Comparison of ENCODE assay signal across 30 mouse cellular contexts in the genomic region with DNA sequence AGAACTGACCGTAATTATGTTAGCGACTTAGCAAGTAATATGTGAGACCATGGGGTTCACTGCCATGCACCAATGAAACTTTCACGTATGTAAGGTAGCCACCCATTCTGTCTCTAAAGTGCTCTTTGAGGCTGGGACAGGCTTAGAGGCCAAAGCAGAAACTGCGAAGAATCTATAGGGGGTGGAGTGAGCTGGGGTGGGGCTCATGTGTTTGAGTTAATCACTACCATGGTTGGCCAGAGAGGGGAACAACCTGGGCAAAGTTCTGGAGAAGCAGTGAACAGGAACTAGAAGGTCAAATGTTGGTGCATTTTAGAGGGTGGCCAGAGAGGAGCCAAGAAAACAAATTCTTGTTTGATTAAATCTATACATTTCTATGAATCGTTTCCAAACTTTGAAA.
DNase-seq lines count a peak whose midpoint lies in the region; ATAC-seq lines count a peak whose summit lies in the region.
"Had no signal": no experiment of that assay in that cellular context is flagged by ENCODE, and none has a peak within 500 bp of the region (broad histone marks: within the 10 kb centered on the region; RNA-seq: fewer than 3 reads in every experiment).

No protein-coding gene starts in this region.

- no peaks in the 10 kb centered on the region for H3K36me3 ChIP-seq in neural tube, embryonic 15.5 days
- H3K36me3 ChIP-seq in midbrain, embryonic 16.5 days (ENCODE audit: control insufficient read depth, insufficient read depth, low read length) = no peaks in the 10 kb centered on the region
- H3K36me3 ChIP-seq: embryonic facial prominence, embryonic 10.5 days; embryonic facial prominence, embryonic 15.5 days; heart, embryonic 13.5 days; midbrain, embryonic 13.5 days had no signal

- H3K27ac ChIP-seq in neural tube, embryonic 15.5 days (replicated peaks) = no peak overlapping the region
- no peak overlapping the region for H3K27ac ChIP-seq in midbrain, embryonic 16.5 days (ENCODE audit: low read length)
- H3K27ac ChIP-seq: embryonic facial prominence, embryonic 10.5 days; embryonic facial prominence, embryonic 15.5 days; forebrain, embryonic 13.5 days; heart, adult 2 months; heart, embryonic 13.5 days; hindbrain, embryonic 14.5 days; layer of hippocampus, adult 2 months; liver, embryonic 14.5 days; macrophage; midbrain, embryonic 13.5 days had no signal

- 95% methylated on average over 5 of the region's 5 CpGs for WGBS in neural tube, embryonic 15.5 days
- WGBS in midbrain, embryonic 16.5 days = 93% methylated on average over 5 of the region's 5 CpGs

- DNase-seq in neural tube, embryonic 10.5 days (ENCODE audit: extremely low spot score, low spot score) = peak; percentile 3
- DNase-seq in kidney, adult 8-10 months = peak; percentile 75 to 86
- peak; percentile 56 for DNase-seq in kidney, postnatal 10 days
- peak; percentile 37 for DNase-seq in yolk sac, embryonic 10.5 days (ENCODE audit: low spot score)
- DNase-seq in frontal cortex, postnatal 36 days (ENCODE audit: low spot score in 2 of 2) = no peak
- no peak for DNase-seq in cerebellum, adult 8-10 months
- DNase-seq: adrenal gland, postnatal 25 days; B cell, adult 2 months; cerebellum, adult 11-12 months; cerebellum, postnatal 14 days; gastrocnemius, postnatal 25 days; heart, adult 2 months; heart, postnatal 10 days; left cerebral cortex, postnatal 4 days; lung, adult 2 months; lung, postnatal 10 days; right cerebral cortex, postnatal 4 days; thymus, adult 2 months; thymus, postnatal 36 days had no signal

- no peak overlapping the region for H3K4me3 ChIP-seq in neural tube, embryonic 15.5 days (replicated peaks)
- H3K4me3 ChIP-seq in midbrain, embryonic 16.5 days (ENCODE audit: low read depth, low read length) = no peak overlapping the region
- H3K4me3 ChIP-seq: embryonic facial prominence, embryonic 10.5 days; embryonic facial prominence, embryonic 15.5 days; forebrain, embryonic 13.5 days; heart, adult 2 months; heart, embryonic 13.5 days; layer of hippocampus, adult 2 months; midbrain, embryonic 13.5 days had no signal

- H3K27me3 ChIP-seq in neural tube, embryonic 15.5 days (replicated peaks) = no peaks in the 10 kb centered on the region
- no peaks in the 10 kb centered on the region for H3K27me3 ChIP-seq in midbrain, embryonic 16.5 days (ENCODE audit: control insufficient read depth, insufficient read depth, low read depth, low read length)
- H3K27me3 ChIP-seq: embryonic facial prominence, embryonic 15.5 days; forebrain, embryonic 13.5 days; heart, embryonic 13.5 days; midbrain, embryonic 13.5 days had no signal

- no peak overlapping the region for H3K9ac ChIP-seq in neural tube, embryonic 15.5 days (replicated peaks)
- H3K9ac ChIP-seq in midbrain, embryonic 16.5 days (ENCODE audit: low read depth, low read length) = no peak overlapping the region
- H3K9ac ChIP-seq: embryonic facial prominence, embryonic 15.5 days; forebrain, embryonic 13.5 days; heart, embryonic 13.5 days; hindbrain, embryonic 14.5 days; liver, embryonic 14.5 days; midbrain, embryonic 13.5 days had no signal

- H3K9me3 ChIP-seq in neural tube, embryonic 15.5 days (replicated peaks) = no peaks in the 10 kb centered on the region
- no peaks in the 10 kb centered on the region for H3K9me3 ChIP-seq in midbrain, embryonic 16.5 days (replicated peaks; ENCODE audit: control insufficient read depth, low read length, poor library complexity, severe bottlenecking)
- H3K9me3 ChIP-seq: embryonic facial prominence, embryonic 10.5 days; embryonic facial prominence, embryonic 15.5 days; forebrain, embryonic 13.5 days; heart, embryonic 13.5 days; midbrain, embryonic 13.5 days had no signal

- H3K4me2 ChIP-seq in neural tube, embryonic 15.5 days = no peak overlapping the region
- no peak overlapping the region for H3K4me2 ChIP-seq in midbrain, embryonic 16.5 days (ENCODE audit: low read length)
- H3K4me2 ChIP-seq: embryonic facial prominence, embryonic 15.5 days; forebrain, embryonic 13.5 days; heart, embryonic 13.5 days; hindbrain, embryonic 14.5 days; midbrain, embryonic 13.5 days had no signal

- H3K4me1 ChIP-seq in neural tube, embryonic 15.5 days = no peaks in the 10 kb centered on the region
- 0 out of 2 replicates have a peak, but pooled peaks cover 4% of the 10 kb centered on the region for H3K4me1 ChIP-seq in midbrain, embryonic 16.5 days (ENCODE audit: control insufficient read depth, insufficient read depth, low read length)
- H3K4me1 ChIP-seq: embryonic facial prominence, embryonic 10.5 days; embryonic facial prominence, embryonic 15.5 days; forebrain, embryonic 13.5 days had no signal

- no peak for ATAC-seq in neural tube, embryonic 15.5 days (ENCODE audit: low FRiP score)
- ATAC-seq in midbrain, embryonic 16.5 days = no peak
- ATAC-seq: forebrain, embryonic 13.5 days; midbrain, embryonic 13.5 days had no signal

Comparison
In these comparisons a context has a peak if more than half of its experiments do, and no peak if none do; other contexts are left out.
1. DNase-seq: peak in neural tube, embryonic 10.5 days (single experiment), kidney, adult 8-10 months (2 of 2), kidney, postnatal 10 days (single experiment) and yolk sac, embryonic 10.5 days (single experiment); none in frontal cortex, postnatal 36 days (0 of 2) and cerebellum, adult 8-10 months (single experiment).